Mouse (Mus musculus) forebrain, embryonic 16.5 days (tissue): Measurements from ENCODE around the gene S100a11. TPM values are rescaled to one million over a fixed set of nuclear protein-coding genes. Genes with fewer than 3 reads are reported as not detected.
A peak's percentile ranks its signal among the peaks of the same experiment; 100 is the strongest.

Source experiments
- ATAC-seq: fragments of 200-750 bp; cut with Nextera tagmentation; 2 replicates; pipeline ENCODE4 v1.8.0; 2017; ENCODE audit warnings: mild to moderate bottlenecking, moderate library complexity
- H3K27ac ChIP-seq: fragments of 300-500 bp; sonication (generic); 2 replicates; pipeline ENCODE4 v1.5.1; 2014; ENCODE audit warnings: low read length, control low read depth
- H3K27me3 ChIP-seq: fragments of 300-500 bp; sonication (generic); replicated peaks from 2 replicates; pipeline ENCODE4 v1.6.1; 2014; ENCODE audit warnings: low read length; ENCODE audit not compliant: control insufficient read depth, insufficient read depth
- H3K36me3 ChIP-seq: fragments of 300-500 bp; sonication (generic); 2 replicates; pipeline ENCODE4 v1.6.1; 2014; ENCODE audit not compliant: control insufficient read depth, insufficient read depth
- H3K4me1 ChIP-seq: fragments of 300-500 bp; sonication (generic); replicated peaks from 2 replicates; pipeline ENCODE4 v1.6.1; 2014; ENCODE audit warnings: low read length; ENCODE audit not compliant: control insufficient read depth, insufficient read depth
- H3K4me2 ChIP-seq: fragments of 300-500 bp; sonication (generic); 2 replicates; pipeline ENCODE4 v1.6.1; 2014; ENCODE audit warnings: mild to moderate bottlenecking, low read length, control low read depth
- H3K4me3 ChIP-seq: fragments of 300-500 bp; sonication (generic); replicated peaks from 2 replicates; pipeline ENCODE4 v1.5.1; 2014; ENCODE audit warnings: mild to moderate bottlenecking, low read length, control low read depth
- H3K9ac ChIP-seq: fragments of 300-500 bp; sonication (generic); replicated peaks from 2 replicates; pipeline ENCODE4 v1.6.1; 2014; ENCODE audit warnings: low read depth, low read length, control low read depth
- H3K9me3 ChIP-seq: fragments of 300-500 bp; sonication (generic); 2 replicates; pipeline ENCODE4 v1.6.1; 2016; ENCODE audit warnings: low read length; ENCODE audit not compliant: control insufficient read depth
- WGBS: fragments of 180-500 bp; shearing (Covaris S2); extraction: QIAGEN DNeasy Blood & Tissue Kit; methylation state at CpG from one replicate; pipeline ENCODE4 v1.1.7; 2014; 5-methylcytosine and 5-hydroxymethylcytosine counted together
- polyA plus RNA-seq: library from polyadenylated mRNA; unstranded; fragments of >200 nt; fragmentation: Nextera tagmentation; extraction: Ambion mirVana; gene quantifications from 2 replicates; pipeline ENCODE4 v1.2.1, GENCODE M21; 2015

Gene S100a11
- polyA plus RNA-seq, 1 experiment from 2014 or later, result 104 TPM

- no peaks in the 10 kb centered on the region for H3K36me3 ChIP-seq
- WGBS, result 54% methylated on average over 7 of the region's 7 CpGs
- H3K9me3 ChIP-seq, result no peaks in the 10 kb centered on the region
- H3K4me1 ChIP-seq, result no peaks in the 10 kb centered on the region
- no peak overlapping the region for H3K27ac ChIP-seq
- H3K9ac ChIP-seq, result no peak overlapping the region
- no peak overlapping the region for H3K4me2 ChIP-seq
- peak; percentile 54 for ATAC-seq
- H3K4me3 ChIP-seq, result no peak overlapping the region
- no peaks in the 10 kb centered on the region for H3K27me3 ChIP-seq
These were observed 48.2 kb downstream of the S100a11 start for GRCm38 (mm10) chr3:93568428-93569040.

- no peak for ATAC-seq
- 70% methylated on average over 2 of the region's 2 CpGs for WGBS
- H3K4me3 ChIP-seq, result no peak overlapping the region
These were observed 48.8 kb downstream of the S100a11 start for GRCm38 (mm10) chr3:93569046-93569445.

GRCm38 (mm10) chr3:93572058-93572791 is 51.9 kb downstream of the S100a11 start:
- H3K4me3 ChIP-seq, result no peak overlapping the region
- H3K4me2 ChIP-seq, result no peak overlapping the region
- H3K27ac ChIP-seq, result no peak overlapping the region
- no peaks in the 10 kb centered on the region for H3K4me1 ChIP-seq
- 71% methylated on average over 5 of the region's 5 CpGs for WGBS
- ATAC-seq, result no peak
- no peaks in the 10 kb centered on the region for H3K36me3 ChIP-seq
- no peaks in the 10 kb centered on the region for H3K27me3 ChIP-seq
- no peak overlapping the region for H3K9ac ChIP-seq
- no peaks in the 10 kb centered on the region for H3K9me3 ChIP-seq

More at GRCm38 (mm10) chr3:93569046-93569445, 48.8 kb downstream of the S100a11 start:
- Histone ChIP-seq H3K36me3 (no peaks in the 10 kb centered on the region), H3K4me1 (no peaks in the 10 kb centered on the region), H3K27ac (no peak overlapping the region), H3K4me2 (no peak overlapping the region), H3K27me3 (no peaks in the 10 kb centered on the region), H3K9ac (no peak overlapping the region), H3K9me3 (no peaks in the 10 kb centered on the region)

Other genes with a start within 250 kb of the S100a11 start
- gene Flg, start 247.0 kb upstream of the S100a11 start, polyA plus RNA-seq, result not detected in 2 replicates
- 0.07 TPM in 1 of 2 replicates, not detected in the other for gene Hrnr, start 200.7 kb upstream of the S100a11 start, polyA plus RNA-seq
- not detected in 2 replicates for gene Rptn, start 126.8 kb upstream of the S100a11 start, polyA plus RNA-seq
- 0.48 and 0.90 TPM in 2 replicates for gene Tchh, start 78.2 kb upstream of the S100a11 start, polyA plus RNA-seq
- gene Tchhl1, start 51.7 kb upstream of the S100a11 start, polyA plus RNA-seq, result not detected in 2 replicates
- gene S100a10, start 34.6 kb downstream of the S100a11 start, polyA plus RNA-seq, result 117 and 124 TPM in 2 replicates
- not detected in 2 replicates for gene Tdpoz2, start 132.2 kb downstream of the S100a11 start, polyA plus RNA-seq
- not detected in 2 replicates for gene Tdpoz1, start 155.8 kb downstream of the S100a11 start, polyA plus RNA-seq
- not detected in 2 replicates for gene Gm37596, start 172.6 kb downstream of the S100a11 start, polyA plus RNA-seq